Mouse (Mus musculus) mesoderm, embryonic 11.5 days (tissue): Measurements from ENCODE around the gene Gm26602.
A peak's percentile ranks its signal among the peaks of the same experiment; 100 is the strongest.

ENCODE experiments used
- DNase-seq: peaks from one replicate; pipeline ENCODE4 v3.0.0-alpha.2; 2012; ENCODE audit warnings: low read depth, low spot score

Gm26602 gene

DNA sequence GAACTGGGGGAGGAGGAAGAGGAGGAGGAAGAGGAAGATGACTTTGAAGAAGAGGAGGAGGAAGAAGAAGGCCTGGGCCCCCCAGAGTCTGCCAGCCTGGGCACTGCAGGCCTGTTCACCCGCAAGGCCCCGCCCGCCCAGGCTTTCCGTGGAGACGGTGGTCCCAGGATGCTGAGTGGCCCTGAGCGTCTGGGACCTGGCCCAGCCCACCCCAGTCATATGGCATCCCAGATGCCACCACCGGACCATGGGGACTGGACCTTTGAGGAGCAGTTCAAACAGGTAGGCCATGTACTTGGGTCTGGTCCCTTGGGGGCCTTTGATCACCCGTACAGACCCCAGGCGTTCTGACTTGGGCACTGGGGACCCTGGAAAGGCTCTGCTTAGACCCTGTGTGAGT is 21.1 kb downstream of the Gm26602 start:
- no peak for DNase-seq

GRCm38 (mm10) chr10:79932736-79933135 is 22.1 kb downstream of the Gm26602 start:
- DNase-seq, result peak; percentile 84

DNA sequence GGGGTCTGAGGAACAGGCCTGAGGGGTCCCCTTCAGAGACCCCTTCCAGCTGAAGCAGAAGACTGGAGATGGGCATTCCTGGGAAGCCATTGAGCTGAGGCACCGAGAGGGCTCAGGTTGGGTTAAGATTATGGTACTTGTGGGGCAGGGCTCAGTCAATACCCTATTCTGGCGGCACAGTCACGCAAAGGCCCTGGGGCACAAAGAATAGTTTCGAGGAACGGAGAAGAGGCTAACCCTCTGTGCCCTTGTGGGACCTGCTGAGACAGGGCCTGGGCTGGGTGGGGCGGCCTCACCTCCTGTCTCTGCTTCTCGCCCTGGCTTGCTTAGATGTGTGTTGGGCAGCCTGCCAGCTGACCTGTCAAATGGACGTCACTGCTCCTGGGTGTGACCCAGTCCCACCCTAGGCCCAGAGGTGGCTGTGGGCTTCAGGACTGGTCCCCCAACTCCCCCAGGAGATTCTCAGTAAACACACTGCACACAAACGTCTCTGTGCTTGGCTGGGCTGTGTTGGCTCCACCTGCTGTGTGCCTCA is 22.6 kb downstream of the Gm26602 start:
- DNase-seq, result no peak

DNA sequence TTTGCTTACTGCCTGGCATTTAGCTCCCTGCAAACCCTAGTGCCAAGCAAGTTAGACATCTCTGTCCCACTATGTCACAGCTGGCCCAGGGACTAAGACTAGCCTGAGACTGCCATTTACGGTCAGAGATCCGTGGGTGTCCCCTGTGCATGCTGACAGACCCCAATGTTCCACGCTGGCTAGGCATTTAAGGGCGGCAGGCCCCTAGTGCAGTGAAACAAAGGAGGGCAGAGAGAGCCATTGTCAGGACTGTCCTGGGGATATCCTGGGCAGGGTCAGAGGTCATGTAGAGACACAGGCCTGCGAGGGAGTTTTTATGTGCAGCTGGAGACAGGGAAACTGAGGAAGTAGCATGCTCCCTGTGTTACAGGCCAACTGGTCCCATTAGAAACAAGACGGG is 23.2 kb downstream of the Gm26602 start:
- DNase-seq, result no peak

DNA sequence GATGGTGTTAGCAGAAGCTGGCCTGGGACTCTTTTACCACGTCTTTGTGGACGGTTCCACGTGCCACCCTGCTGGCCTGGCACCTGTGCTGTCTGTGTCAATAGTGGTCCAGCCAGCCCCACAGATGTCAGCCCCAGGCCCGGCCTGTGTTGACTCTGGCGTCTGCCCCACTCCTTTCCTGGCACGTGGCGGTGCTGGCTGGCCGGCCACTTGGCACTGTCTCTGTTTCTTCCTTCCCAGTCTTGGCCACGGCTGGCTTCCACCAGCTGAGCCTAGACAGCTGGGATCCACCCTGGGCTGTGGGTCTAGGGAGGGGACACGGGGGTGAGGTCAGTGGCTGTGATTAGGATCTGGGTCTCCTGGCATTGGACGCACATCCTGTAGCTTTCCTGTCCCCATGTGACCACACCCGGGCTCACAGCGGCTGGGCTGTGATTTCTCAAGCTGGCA is 23.6 kb downstream of the Gm26602 start:
- DNase-seq, result no peak

DNA sequence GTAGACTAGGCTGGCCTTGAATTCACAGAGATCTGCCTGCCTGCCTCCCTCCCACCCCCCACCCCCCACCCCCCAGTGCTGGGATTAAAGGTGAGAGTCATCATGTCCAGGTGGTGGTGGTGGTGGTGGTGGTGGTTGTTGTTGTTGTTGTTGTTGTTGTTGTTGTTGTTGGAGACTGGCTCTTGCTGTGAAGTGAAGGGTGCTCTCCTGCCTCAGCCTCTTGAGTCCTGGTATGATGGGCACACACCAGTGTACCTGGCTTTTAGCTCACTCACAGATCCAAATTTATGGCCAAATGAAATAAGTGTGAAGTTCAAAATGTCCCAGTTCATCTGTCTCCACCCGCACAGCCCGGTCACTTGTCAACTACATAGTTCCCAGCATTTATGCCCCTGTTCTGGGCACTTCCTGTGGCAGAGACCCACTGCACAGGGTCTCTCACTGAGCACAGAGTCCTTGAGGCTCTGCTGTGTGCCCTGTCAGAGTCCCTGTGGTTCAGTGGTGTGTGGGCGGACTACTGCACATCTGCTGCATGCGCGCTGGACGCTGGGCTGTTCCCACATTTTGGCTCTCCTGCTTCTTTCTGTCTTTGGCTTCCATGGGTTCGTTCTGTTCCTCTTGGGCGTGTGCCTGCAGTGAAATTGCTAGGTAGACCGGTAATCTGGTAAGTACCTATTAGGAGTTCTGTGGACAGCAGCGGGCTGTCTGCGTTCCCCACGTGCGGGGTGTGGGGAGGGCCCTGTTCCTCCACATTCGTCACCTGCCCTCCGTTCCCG is 24.3 kb downstream of the Gm26602 start:
- DNase-seq, result no peak

GRCm38 (mm10) chr10:79936284-79936910 is 25.7 kb downstream of the Gm26602 start:
- no peak for DNase-seq

DNA sequence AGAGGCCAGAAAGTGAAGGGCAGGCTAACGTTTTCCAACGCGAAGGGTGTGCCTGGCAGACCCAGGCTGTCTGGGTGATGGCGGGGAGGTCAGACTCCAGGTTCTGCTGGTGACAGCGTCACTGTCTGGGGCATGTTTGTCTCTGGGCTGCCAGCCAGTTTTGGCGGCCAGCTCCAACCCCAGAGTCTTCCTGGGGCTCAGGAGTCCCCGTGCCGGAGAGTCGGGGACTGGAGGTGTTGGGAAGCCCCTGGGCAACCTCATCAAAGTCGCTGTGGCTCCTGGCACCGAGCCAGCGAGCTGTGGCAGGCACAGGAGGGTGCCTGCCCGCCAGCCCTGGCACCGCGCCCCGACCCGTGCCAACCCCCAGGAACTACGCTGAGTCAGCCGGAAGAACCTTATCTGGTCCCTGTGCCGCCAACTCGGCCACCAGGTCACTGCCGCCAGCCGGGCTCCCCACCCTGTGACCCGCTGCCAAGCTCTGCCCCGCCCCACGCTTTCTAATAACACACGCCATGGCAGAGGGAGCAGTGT is 26.3 kb downstream of the Gm26602 start:
- no peak for DNase-seq

DNA sequence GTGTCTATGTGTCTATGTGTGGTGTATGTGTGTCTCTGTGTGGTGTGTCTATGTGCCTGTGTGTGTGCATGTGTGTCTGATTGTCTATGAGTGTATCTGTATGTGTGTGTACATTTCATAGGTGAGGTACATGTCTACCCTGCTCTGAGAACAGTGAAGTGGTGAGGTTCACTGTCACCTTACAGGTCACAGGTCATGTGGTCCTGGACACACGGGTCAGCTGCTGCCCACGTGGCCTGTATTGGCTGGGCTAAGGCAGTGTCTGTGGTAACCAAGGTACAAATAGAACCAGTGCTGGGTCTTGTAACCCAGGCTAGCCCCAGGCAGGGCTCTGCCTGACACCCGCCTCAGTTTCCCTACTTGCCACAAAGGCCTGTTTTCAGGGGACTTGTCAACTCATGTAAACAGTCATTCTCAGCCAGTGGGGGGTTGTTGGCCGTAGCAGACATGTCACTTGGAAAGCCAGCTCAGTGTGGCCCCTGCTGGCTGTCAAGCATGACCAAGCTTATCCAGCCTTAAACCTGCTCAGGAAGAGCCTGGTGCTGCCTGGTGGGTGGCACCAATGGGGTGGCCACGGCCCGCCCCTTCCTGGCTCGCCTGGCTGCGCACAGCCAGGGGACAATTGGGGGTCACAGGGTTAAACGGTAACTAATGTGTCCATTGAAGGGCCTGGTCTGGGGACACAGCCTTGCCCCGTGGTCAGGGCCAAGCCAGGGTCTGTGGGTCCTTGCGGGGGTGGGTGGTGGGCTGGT is 27.3 kb downstream of the Gm26602 start:
- DNase-seq, result no peak

- DNase-seq, result no peak
Measured at GRCm38 (mm10) chr10:79940749-79941148, 30.1 kb downstream of the Gm26602 start.

GRCm38 (mm10) chr10:79942988-79943387 is 32.3 kb downstream of the Gm26602 start:
- DNase-seq, result no peak

- DNase-seq, result no peak
Measured at GRCm38 (mm10) chr10:79943471-79943901, 32.8 kb downstream of the Gm26602 start.

- DNase-seq, result peak; percentile 76
Measured at GRCm38 (mm10) chr10:79945507-79946234, 35.0 kb downstream of the Gm26602 start.

DNA sequence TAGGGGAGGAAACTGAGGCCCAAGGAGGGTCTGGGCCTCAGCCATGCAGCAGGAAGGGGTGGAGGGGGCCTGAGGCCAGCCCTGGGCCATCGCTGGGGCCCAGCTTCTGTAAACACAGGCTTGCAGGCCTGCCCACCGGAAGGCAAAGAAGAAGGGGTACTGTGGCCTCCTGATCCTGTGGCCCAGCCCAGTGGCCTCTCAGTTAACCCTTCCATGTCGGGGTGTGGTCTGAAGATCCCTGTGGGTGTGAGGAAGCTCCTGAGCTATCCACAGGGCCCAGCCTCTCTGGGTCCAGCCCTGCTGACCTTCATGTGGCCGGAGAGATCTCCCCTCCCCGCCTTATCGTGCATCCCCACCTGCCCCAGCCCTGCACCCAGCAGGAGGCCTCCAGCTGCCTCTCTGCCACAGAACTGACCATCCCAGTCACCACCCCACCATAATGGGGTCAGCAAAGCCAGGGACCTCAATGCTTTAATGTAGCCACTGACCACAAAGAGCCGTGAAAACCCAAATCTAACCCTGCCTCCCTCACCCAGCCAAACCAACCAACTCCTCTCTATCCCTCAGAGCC is 36.2 kb downstream of the Gm26602 start:
- DNase-seq, result no peak

- no peak for DNase-seq
Measured at GRCm38 (mm10) chr10:79947502-79947901, 36.8 kb downstream of the Gm26602 start.

DNA sequence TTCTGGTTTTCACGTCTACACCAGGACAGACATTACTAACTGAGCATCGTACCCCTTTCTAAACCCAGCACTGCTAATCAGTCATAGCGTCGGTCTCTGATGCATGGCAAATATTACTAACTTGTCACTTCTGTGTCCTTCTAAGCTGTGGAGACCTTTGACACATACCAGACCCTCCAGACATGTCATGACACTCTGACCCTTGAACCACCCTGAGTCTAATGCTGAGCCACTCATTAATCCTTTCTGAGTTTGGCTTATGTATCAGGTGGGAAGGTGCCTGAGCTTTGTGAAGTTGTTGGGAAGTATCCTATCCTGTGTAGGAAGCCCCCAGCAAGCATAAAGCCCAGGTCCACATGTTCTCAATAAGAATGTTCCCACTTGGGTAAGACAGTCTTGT is 39.2 kb downstream of the Gm26602 start:
- DNase-seq, result no peak

GRCm38 (mm10) chr10:79950661-79951060 is 40.0 kb downstream of the Gm26602 start:
- DNase-seq, result no peak

GRCm38 (mm10) chr10:79953946-79954345 is 43.3 kb downstream of the Gm26602 start:
- DNase-seq, result no peak

- no peak for DNase-seq
Measured at GRCm38 (mm10) chr10:79955691-79956090, 45.0 kb downstream of the Gm26602 start.

DNA sequence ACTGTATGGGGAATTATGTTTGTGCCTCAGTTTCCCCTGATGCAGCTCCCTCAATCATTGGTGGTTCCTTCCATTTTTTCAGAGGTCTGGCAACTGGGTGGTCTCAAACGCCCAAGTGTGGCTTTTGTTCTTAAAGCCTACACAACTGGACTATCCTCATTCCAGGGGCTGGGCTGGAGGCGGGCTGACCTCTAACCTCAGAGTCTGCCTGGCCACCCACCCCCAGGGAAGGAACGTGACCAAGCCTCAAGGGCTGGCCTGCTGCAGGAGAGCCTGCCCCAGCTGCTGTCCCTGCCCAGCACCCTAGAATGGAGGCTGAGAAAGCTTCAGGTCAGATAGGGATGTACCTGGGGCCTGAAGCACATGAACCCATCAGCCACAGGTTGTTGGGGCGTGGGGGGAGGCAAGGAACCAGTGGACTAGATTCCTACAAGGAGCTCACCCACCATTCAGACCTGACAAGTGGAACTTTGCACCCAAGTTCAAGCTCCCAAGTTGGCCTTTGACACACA is 46.0 kb downstream of the Gm26602 start:
- no peak for DNase-seq
